Mouse (Mus musculus) embryonic fibroblast, embryonic 13.5 days (primary cell): ENCODE data around the gene Gadl1.

Experiments used
- CTCF ChIP-seq: IDR thresholded peaks from 2 replicates; pipeline ENCODE4 v1.5.1; 2011; ENCODE audit warnings: mild to moderate bottlenecking, control low read depth, low read length, moderate library complexity, borderline replicate concordance; ENCODE audit not compliant: insufficient read depth
- POLR2A ChIP-seq: IDR thresholded peaks from 2 replicates; pipeline ENCODE4 v1.6.1; 2011; ENCODE audit warnings: low read depth, mild to moderate bottlenecking, control low read depth, low read length, moderate library complexity

- no peak for TF ChIP-seq POLR2A
- no peak for TF ChIP-seq CTCF
These were observed 38.6 kb upstream of the Gadl1 start for GRCm38 (mm10) chr9:115870640-115871039.
